Mouse (Mus musculus) kidney, postnatal 36 days (tissue): ENCODE data around the gene Snrpd3.

Experiments used
- DNase-seq, 2 experiments: peaks; one replicate each; pipeline ENCODE4 v3.0.0; 2021 to 2022; ENCODE audit warnings: mixed read lengths in 2 of 2

Gene Snrpd3

GRCm38 (mm10) chr10:75568851-75569250, 51.5 kb downstream of the Snrpd3 start:
- DNase-seq: peak in 1 of 2 experiments; percentile 61

- DNase-seq: peak; percentile 88
Observed at GRCm38 (mm10) chr10:75570981-75571657, 53.8 kb downstream of the Snrpd3 start.

GRCm38 (mm10) chr10:75571937-75572336, 54.6 kb downstream of the Snrpd3 start:
- peak in 1 of 2 experiments; percentile 45 for DNase-seq

- peak; percentile 79 to 91 for DNase-seq
Observed at GRCm38 (mm10) chr10:75573181-75573580, 55.8 kb downstream of the Snrpd3 start.

- DNase-seq: peak in 1 of 2 experiments; percentile 65
Observed at GRCm38 (mm10) chr10:75573965-75574364, 56.6 kb downstream of the Snrpd3 start.

GRCm38 (mm10) chr10:75579129-75579528, 61.8 kb downstream of the Snrpd3 start:
- DNase-seq: no peak

- DNase-seq: peak; percentile 84 to 94
Observed at GRCm38 (mm10) chr10:75585876-75586552, 68.7 kb downstream of the Snrpd3 start.

- DNase-seq: no peak
Observed at GRCm38 (mm10) chr10:75586553-75586879, 69.2 kb downstream of the Snrpd3 start.
